Mouse (Mus musculus) neural tube, embryonic 14.5 days (tissue): ENCODE measurements at regions not wholly inside any gene's neighbourhood (a gene's known extent, or its start where the extent isn't known, plus 50 kb on each side); places are given as distances from the start of the nearest gene placed in this dataset.
"Not testable (repeated sequence)": the region's sequence is repeated elsewhere in the genome, so short reads cannot be mapped to it uniquely, and the experiment has no call there.

Experiments
- ATAC-seq: fragments of 200-750 bp; cut with Nextera tagmentation; 2 replicates; pipeline ENCODE4 v1.8.0; 2017; ENCODE audit warnings: low read depth, mild to moderate bottlenecking, moderate TSS enrichment, moderate library complexity
- H3K27ac ChIP-seq: fragments of 300-500 bp; sonication (generic); 2 replicates; pipeline ENCODE4 v1.5.1; 2014; ENCODE audit warnings: low read depth, mild to moderate bottlenecking, control low read depth, low read length, moderate library complexity, mixed read lengths
- H3K27me3 ChIP-seq: fragments of 300-500 bp; sonication (generic); 2 replicates; pipeline ENCODE4 v1.6.1; 2014; ENCODE audit warnings: low read length; ENCODE audit not compliant: control insufficient read depth, insufficient read depth
- H3K36me3 ChIP-seq: fragments of 300-500 bp; sonication (generic); 2 replicates; pipeline ENCODE4 v1.6.1; 2014; ENCODE audit warnings: low read length, mixed read lengths; ENCODE audit not compliant: control insufficient read depth, insufficient read depth
- H3K4me1 ChIP-seq: fragments of 300-500 bp; sonication (generic); 2 replicates; pipeline ENCODE4 v1.6.1; 2014; ENCODE audit warnings: low read length; ENCODE audit not compliant: control insufficient read depth, insufficient read depth
- H3K4me2 ChIP-seq: fragments of 300-500 bp; sonication (generic); 2 replicates; pipeline ENCODE4 v1.6.1; 2014; ENCODE audit warnings: mild to moderate bottlenecking, low read depth, low read length, control low read depth
- H3K4me3 ChIP-seq: fragments of 300-500 bp; sonication (generic); 2 replicates; pipeline ENCODE4 v1.5.1; 2014; ENCODE audit warnings: low read depth, low read length, control low read depth, mixed read lengths
- H3K9ac ChIP-seq: fragments of 300-500 bp; sonication (generic); replicated peaks from 2 replicates; pipeline ENCODE4 v1.6.1; 2014; ENCODE audit warnings: low read depth, mild to moderate bottlenecking, control low read depth, low read length, mixed read lengths
- H3K9me3 ChIP-seq: fragments of 300-500 bp; sonication (generic); 2 replicates; pipeline ENCODE4 v1.6.1; 2016; ENCODE audit warnings: low read length; ENCODE audit not compliant: control insufficient read depth
- WGBS: fragments of 180-500 bp; shearing (Covaris S2); extraction: QIAGEN DNeasy Blood & Tissue Kit; methylation state at CpG from one replicate; pipeline ENCODE4 v1.1.7; 2014; 5-methylcytosine and 5-hydroxymethylcytosine counted together

DNA sequence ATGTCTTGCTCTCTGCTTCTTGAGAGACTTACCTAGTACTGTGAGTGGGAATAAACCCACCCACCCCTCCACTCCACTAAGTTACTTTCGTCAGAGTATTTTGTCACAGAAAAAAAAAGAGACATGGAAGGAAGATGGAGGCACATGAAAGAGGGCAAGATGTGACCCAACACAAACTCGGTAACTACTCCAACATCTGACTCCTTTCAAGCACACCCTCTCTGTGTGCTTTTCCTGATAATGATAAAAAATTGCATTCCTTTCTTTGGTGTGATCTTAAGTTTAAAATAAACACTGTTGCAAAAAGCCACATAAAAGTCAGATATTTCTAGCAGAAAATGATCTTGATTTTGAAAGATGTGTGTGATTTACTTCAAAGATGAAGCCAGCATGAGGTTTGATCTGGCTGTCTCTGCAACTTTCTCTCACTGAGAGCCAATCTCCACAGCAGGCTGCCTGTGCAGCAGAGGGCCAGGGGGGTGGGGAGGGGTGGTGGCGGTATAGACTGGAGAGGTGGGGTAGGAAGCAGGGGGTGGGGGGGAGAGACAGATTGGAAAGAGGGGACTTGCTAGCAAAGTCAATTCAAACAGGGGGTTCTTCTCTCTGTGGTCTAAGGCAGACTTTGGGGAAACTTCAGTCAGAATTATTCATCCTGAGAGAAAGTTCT, 153.2 kb downstream of the Tcp10c start:
- H3K4me1 ChIP-seq, H3K9me3 ChIP-seq, H3K4me3 ChIP-seq, H3K4me2 ChIP-seq, ATAC-seq, H3K27ac ChIP-seq, H3K27me3 ChIP-seq, H3K9ac ChIP-seq, H3K36me3 ChIP-seq: not testable (repeated sequence)
- WGBS = 59% methylated on average over 2 of the region's 3 CpGs

DNA sequence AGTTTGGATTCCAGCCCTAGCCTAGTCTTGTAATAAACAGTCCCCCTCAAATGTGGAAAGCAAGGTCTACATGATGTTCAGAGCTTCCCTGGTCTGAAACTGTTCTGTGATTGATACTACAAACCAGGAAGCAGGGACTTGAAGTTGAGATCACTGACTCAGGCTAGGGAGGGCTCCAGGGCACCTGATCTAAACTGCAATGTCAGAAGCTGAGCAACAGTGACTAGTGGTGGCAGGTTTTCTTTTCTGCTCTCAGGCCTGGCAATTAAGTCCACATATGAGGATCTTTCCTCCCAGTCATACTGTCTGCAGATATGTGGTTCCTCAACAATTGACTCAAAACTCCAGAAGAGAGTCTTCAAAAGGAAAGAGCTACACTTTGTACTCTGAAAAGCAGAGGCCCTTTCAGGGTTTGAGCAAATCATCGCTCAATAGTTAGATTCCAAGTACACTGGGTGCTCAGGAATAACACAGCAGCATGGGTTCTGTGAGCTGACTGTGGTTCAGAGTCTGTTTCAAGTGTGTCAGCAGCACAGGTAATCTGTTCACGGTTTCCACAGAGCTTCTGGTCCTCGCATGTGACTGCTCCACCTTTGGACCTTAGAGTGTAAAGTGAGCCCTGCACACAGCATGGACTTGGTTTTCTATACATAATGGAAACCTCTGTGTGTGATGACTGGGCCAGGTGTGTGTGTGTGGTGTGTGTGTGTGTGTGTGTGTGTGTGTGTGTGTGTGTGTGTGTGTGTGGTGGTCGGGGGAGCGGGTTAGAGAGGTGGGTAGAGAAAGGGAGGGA, 165.2 kb downstream of the Tcp10c start:
- 89% methylated on average over 4 of the region's 5 CpGs for WGBS
- not testable (repeated sequence) for ATAC-seq, H3K9me3 ChIP-seq

DNA sequence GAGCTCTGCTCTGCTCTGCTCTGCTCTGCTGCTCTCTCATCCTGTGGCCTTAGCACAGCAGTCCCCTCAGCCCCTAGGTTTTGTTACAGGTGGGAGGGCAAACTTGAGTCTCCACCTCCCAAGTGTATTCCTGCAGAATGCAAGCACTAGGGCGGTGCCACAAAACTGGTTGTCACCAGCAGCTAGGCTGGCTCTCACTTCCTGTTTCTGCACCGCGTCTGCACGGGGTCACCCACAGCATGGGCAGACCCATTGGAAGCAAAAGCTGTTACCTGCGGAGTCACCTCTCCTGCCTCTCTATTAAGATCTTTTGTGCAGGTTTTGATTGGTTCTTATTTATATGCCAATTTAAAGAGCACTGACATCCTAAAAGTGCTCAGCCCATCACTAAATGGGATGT, 178.2 kb downstream of the Tcp10c start:
- ATAC-seq, H3K9ac ChIP-seq, H3K9me3 ChIP-seq, H3K4me2 ChIP-seq, H3K27ac ChIP-seq, H3K27me3 ChIP-seq, H3K36me3 ChIP-seq, H3K4me3 ChIP-seq, H3K4me1 ChIP-seq: not testable (repeated sequence)
- WGBS = 82% methylated on average over 5 of the region's 5 CpGs

More for the DNA sequence above, 165.2 kb downstream of the Tcp10c start:
- not testable (repeated sequence) for H3K27me3 ChIP-seq, H3K27ac ChIP-seq, H3K4me2 ChIP-seq, H3K36me3 ChIP-seq, H3K9ac ChIP-seq, H3K4me3 ChIP-seq, H3K4me1 ChIP-seq

DNA sequence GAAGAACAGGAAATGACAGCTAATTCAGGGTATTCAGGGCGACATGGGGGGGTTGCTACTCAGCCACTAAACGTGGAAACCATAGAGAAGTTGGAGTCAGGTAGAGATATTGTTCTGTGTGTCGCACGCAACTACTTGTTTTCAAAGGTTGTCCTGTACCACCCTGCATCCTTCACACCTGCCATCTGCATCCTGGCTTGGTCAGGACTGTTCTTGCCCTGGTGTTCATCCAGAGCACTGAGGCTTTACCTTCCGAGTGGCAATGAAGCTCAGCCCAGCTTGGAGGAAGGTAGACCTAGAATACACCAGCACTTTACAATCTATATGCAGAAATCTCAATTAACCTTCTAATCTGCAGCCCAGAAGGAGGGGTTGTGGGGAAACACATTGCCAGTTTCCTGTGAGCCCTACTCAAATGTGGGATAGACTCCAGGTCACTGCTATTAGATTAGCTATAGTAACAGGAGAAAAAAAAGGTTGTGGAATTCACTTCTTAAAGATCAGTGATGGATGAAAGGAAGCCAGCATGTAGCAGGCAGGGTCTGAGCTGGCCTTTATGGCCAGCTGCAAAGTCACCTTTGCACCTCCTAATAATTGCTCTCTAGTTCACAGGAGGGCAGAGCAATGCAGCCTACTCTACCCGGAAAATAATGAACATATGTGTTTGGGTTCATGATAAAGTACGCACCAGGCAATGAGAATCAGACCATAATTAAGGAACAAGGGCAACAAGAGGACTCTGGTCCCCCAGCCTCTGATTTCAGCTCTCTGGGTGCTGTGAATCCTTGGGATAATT, 186.3 kb downstream of the Tcp10c start:
- Histone ChIP-seq H3K27me3 (no peaks in the 10 kb centered on the region), H3K27ac (no peak overlapping the region), H3K4me3 (no peak overlapping the region), H3K4me1 (no peaks in the 10 kb centered on the region), H3K36me3 (no peaks in the 10 kb centered on the region), H3K9ac (no peak overlapping the region), H3K9me3 (peaks cover 50% of the 10 kb centered on the region), H3K4me2 (no peak overlapping the region)
- WGBS = 82% methylated on average over 7 of the region's 7 CpGs
- ATAC-seq = peak; percentile 19

DNA sequence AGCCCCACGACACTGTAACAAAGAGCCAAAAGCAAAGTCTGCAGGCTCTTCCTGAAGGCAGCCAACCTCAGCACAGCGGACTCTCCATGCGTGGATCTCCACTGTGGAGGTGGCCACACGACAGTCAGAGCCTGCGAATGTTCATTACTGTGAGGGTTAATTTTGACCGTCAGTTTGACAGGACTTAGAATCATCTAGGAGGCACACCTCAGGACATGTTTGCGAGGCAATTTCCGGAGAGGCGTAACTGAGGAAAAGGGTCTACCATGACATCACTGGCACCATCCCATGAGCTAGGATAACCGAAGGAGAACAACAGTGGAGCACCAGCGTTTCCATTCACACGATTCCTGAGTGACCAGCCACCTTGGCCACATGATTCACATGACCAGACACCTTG, 186.9 kb downstream of the Tcp10c start:
- WGBS = 72% methylated on average over 12 of the region's 12 CpGs
- Histone ChIP-seq H3K9me3 (peaks cover 50% of the 10 kb centered on the region), H3K4me3 (no peak overlapping the region), H3K36me3 (no peaks in the 10 kb centered on the region), H3K4me1 (no peaks in the 10 kb centered on the region), H3K9ac (no peak overlapping the region), H3K4me2 (no peak overlapping the region), H3K27ac (no peak overlapping the region), H3K27me3 (no peaks in the 10 kb centered on the region)
- no peak for ATAC-seq

DNA sequence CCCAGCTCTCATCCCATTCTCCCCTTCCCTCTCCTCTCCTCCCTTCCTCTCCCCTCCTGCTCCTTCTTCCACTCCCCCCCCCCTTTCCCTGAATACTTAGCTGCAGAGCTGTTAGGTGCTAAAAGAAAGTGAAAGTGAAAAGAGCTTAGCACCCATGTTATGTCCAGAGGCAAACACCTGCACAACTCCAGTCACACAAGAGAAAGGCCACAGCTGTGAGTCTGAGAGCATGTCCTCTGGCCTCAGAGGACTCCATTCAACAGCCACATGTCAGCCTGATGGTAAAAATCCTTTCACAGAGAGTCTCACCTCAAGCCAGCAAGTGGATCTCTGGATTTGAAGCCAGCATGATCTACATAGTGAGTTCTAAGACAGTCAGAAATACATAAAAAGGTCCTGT, 187.9 kb downstream of the Tcp10c start:
- peaks cover 57% of the 10 kb centered on the region for H3K9me3 ChIP-seq
- ATAC-seq = no peak
- no peaks in the 10 kb centered on the region for H3K27me3 ChIP-seq
- no peaks in the 10 kb centered on the region for H3K36me3 ChIP-seq
- no peak overlapping the region for H3K27ac ChIP-seq
- no peaks in the 10 kb centered on the region for H3K4me1 ChIP-seq
- no peak overlapping the region for H3K4me3 ChIP-seq
- H3K9ac ChIP-seq = no peak overlapping the region
- H3K4me2 ChIP-seq = no peak overlapping the region

DNA sequence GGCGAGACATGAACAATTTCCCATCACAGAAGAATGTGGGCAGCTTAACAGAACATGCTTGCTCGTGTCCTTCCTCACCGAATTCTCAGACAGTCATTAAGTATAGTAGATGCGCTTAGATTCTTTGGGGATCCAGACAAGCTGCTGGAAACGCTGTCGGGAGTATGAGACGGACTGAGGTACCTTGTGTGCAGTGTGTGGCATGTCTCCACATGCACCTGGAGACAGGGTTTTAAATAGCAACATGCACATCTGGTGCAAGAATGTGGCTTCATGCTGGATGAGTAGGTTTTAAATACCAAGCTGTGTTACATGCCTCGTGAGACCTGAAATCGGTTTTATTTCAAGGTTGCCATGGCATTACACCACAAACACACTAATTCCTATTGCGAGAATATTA, 188.5 kb downstream of the Tcp10c start:
- no peak overlapping the region for H3K27ac ChIP-seq
- H3K9me3 ChIP-seq = peaks cover 61% of the 10 kb centered on the region
- peak; percentile 25; the same call in 1 of the 2 replicates for ATAC-seq
- H3K4me1 ChIP-seq = no peaks in the 10 kb centered on the region
- H3K9ac ChIP-seq = no peak overlapping the region
- H3K4me3 ChIP-seq = no peak overlapping the region
- WGBS = 79% methylated on average over 10 of the region's 10 CpGs
- H3K4me2 ChIP-seq = no peak overlapping the region
- no peaks in the 10 kb centered on the region for H3K27me3 ChIP-seq
- H3K36me3 ChIP-seq = no peaks in the 10 kb centered on the region

DNA sequence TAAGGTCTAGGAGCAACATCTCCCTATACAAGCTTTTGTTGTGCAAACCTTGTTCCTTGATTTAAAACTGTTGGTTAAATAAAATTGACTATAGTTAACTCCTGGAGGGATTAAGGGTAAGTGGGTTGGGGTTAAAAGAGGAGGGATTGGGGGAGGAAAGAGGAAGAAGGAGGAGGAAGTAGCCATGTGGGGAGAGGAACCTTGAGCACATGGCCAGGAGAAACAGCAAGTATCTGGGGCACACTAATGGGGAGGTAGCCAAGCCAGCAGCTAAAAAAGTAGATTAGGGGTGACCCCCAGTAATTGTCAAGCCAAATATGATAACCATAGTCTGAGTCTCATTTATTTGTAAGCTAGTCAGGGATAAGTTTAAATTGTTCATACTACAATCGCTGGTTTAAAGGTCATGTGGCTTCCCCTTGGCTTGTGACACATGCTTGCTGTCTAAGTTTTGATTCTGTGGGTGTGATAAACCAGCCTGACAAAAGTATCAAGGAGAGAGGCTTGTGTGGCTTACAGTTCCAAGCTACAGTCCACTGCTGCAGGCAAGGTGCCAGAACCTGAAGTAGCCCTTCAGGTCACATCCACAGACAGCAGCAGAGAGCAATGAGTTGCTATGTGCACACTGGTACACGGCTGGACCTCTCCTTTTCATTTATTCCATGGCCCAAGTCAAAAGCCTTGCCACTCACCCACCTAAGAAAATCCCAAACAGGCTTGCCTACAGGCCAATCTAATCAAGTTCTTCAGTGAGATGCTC, 189.8 kb downstream of the Tcp10c start:
- H3K27me3 ChIP-seq = no peaks in the 10 kb centered on the region
- no peaks in the 10 kb centered on the region for H3K36me3 ChIP-seq
- WGBS = 64% methylated on average over 2 of the region's 2 CpGs
- H3K9ac ChIP-seq = no peak overlapping the region
- ATAC-seq = no peak
- peaks cover 74% of the 10 kb centered on the region for H3K9me3 ChIP-seq
- no peak overlapping the region for H3K27ac ChIP-seq
- no peak overlapping the region for H3K4me2 ChIP-seq
- H3K4me1 ChIP-seq = no peaks in the 10 kb centered on the region
- no peak overlapping the region for H3K4me3 ChIP-seq
